Comparison of ENCODE assay signal across 1 mouse cellular context in the genomic region with DNA sequence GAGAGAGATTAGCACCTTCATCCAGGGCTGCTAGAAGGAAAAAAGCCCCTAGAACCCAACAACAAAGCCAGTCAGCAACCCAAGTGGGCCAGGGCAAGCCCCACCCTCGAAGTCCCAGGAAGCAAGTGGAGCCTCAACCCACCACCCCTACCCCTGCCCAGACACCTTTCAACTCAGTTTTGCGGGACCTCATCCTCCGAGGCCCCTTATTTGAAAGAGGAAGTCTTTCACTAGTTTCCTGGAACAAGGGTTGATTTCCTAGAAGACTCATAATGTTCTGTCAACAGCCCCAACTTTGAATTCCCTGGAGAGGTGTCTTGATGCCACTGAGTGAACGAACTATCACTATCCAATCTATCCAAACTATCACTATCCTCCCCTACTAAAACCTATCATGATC.
TF ChIP-seq lines count a peak whose summit lies in the region.

No protein-coding gene starts in this region.

TF ChIP-seq in CH12.LX, 34 proteins besides CTCF, POLR2A, EP300 and RAD21:
- TF ChIP-seq CHD1 (IDR thresholded peaks at IDR 0.05; ENCODE audit: low read depth, low read length) = no peak
- TF ChIP-seq ZMIZ1 (IDR thresholded peaks at IDR 0.05; ENCODE audit: low read depth, low read length) = no peak
- TF ChIP-seq MYC (IDR thresholded peaks at IDR 0.05; ENCODE audit: low read depth, low read length) = no peak
- TF ChIP-seq MAFK (IDR thresholded peaks at IDR 0.05; ENCODE audit: insufficient replicate concordance, low read length) = no peak
- TF ChIP-seq MAX (IDR thresholded peaks at IDR 0.05; ENCODE audit: low read length) = no peak
- no peak for TF ChIP-seq JUN (IDR thresholded peaks at IDR 0.05; ENCODE audit: insufficient read depth, low read depth, low read length)
- TF ChIP-seq JUND (conservative IDR thresholded peaks at IDR 0.05; ENCODE audit: low read depth, low read length) = no peak
- TF ChIP-seq SIN3A (IDR thresholded peaks at IDR 0.05; ENCODE audit: low read length) = no peak
- TF ChIP-seq SMC3 (IDR thresholded peaks at IDR 0.05; ENCODE audit: low read depth, low read length) = no peak
- TF ChIP-seq BHLHE40 (IDR thresholded peaks at IDR 0.05; ENCODE audit: low read depth, low read length) = no peak
